Mouse (Mus musculus) megakaryocyte, embryonic 14.5 days (primary cell): Measurements from ENCODE around the gene Ptcd1. TPM values are rescaled to one million over a fixed set of nuclear protein-coding genes. Genes with fewer than 3 reads are reported as not detected.
A peak's percentile ranks its signal among the peaks of the same experiment; 100 is the strongest.

Experiments used
- H3K27me3 ChIP-seq: replicated peaks from 2 replicates; pipeline ENCODE3; 2012; ENCODE audit warnings: inconsistent platforms
- H3K36me3 ChIP-seq: replicated peaks from 2 replicates; pipeline ENCODE3; 2012; ENCODE audit warnings: low read length, inconsistent platforms, mixed read lengths
- H3K4me1 ChIP-seq: 2 replicates; pipeline ENCODE4 v1.6.1; 2012; ENCODE audit warnings: inconsistent platforms
- H3K4me3 ChIP-seq: replicated peaks from 2 replicates; pipeline ENCODE3; 2012; ENCODE audit warnings: moderate library complexity, mild to moderate bottlenecking, inconsistent platforms
- H3K9me3 ChIP-seq: 2 replicates; pipeline ENCODE4 v1.6.1; 2012; ENCODE audit warnings: inconsistent platforms
- FLI1 ChIP-seq: IDR thresholded peaks from 2 replicates; pipeline ENCODE4 v1.6.1; 2012; ENCODE audit warnings: low read length, inconsistent platforms, mixed read lengths
- GATA1 ChIP-seq: IDR thresholded peaks from 3 replicates; pipeline ENCODE4 v1.6.1; 2012; ENCODE audit warnings: mixed read lengths, low read length, inconsistent platforms, borderline replicate concordance
- polyA plus RNA-seq: library from polyadenylated mRNA; stranded (reverse); fragments of >175 nt; gene quantifications from 2 replicates; pipeline ENCODE4 v1.2.3, GENCODE M21; 2012; ENCODE audit warnings: low replicate concordance; ENCODE audit not compliant: insufficient read depth

The Ptcd1 gene
- polyA plus RNA-seq, 1 experiment, result 9.4 TPM

- Histone ChIP-seq H3K4me3 (no peak overlapping the region), H3K27me3 (no peaks in the 10 kb centered on the region), H3K36me3 (peaks cover 32% of the 10 kb centered on the region), H3K9me3 (no peaks in the 10 kb centered on the region), H3K4me1 (peaks cover 42% of the 10 kb centered on the region)
- TF ChIP-seq GATA1, result no peak
- TF ChIP-seq FLI1, result no peak
Observed at GRCm38 (mm10) chr5:145202446-145202845, 35.5 kb upstream of the Ptcd1 start.

GRCm38 (mm10) chr5:145201321-145201991 lies 34.5 kb upstream of the Ptcd1 start, which contains the start of gene Zkscan14:
Zkscan14 (minus strand) TSS chr5:145201868.
- TF ChIP-seq FLI1 (no peak), GATA1 (no peak)
- H3K36me3 ChIP-seq, result peaks cover 30% of the 10 kb centered on the region
- H3K4me3 ChIP-seq, result peak within 1 kb of the TSS; percentile 92
- peaks cover 42% of the 10 kb centered on the region for H3K4me1 ChIP-seq
- no peaks in the 10 kb centered on the region for H3K9me3 ChIP-seq
- H3K27me3 ChIP-seq, result no peaks in the 10 kb centered on the region

GRCm38 (mm10) chr5:145200387-145200786 lies 33.5 kb upstream of the Ptcd1 start:
- TF ChIP-seq FLI1 (no peak), GATA1 (no peak)
- Histone ChIP-seq H3K27me3 (no peaks in the 10 kb centered on the region), H3K4me3 (peak overlapping the region; percentile 92), H3K4me1 (peaks cover 35% of the 10 kb centered on the region), H3K9me3 (no peaks in the 10 kb centered on the region), H3K36me3 (peaks cover 41% of the 10 kb centered on the region)

GRCm38 (mm10) chr5:145191962-145192361 lies 25.1 kb upstream of the Ptcd1 start, which contains the start of gene Atp5j2:
Atp5j2 (minus strand) TSS chr5:145192062.
- Histone ChIP-seq H3K36me3 (peaks cover 56% of the 10 kb centered on the region), H3K4me3 (peak within 1 kb of the TSS; percentile 96), H3K9me3 (no peaks in the 10 kb centered on the region), H3K4me1 (peaks cover 41% of the 10 kb centered on the region), H3K27me3 (no peaks in the 10 kb centered on the region)
- no peak for TF ChIP-seq GATA1
- TF ChIP-seq FLI1, result no peak

GRCm38 (mm10) chr5:145190875-145191798 lies 24.2 kb upstream of the Ptcd1 start:
- H3K4me1 ChIP-seq, result peaks cover 48% of the 10 kb centered on the region
- H3K4me3 ChIP-seq, result peak overlapping the region; percentile 96
- peaks cover 58% of the 10 kb centered on the region for H3K36me3 ChIP-seq
- H3K9me3 ChIP-seq, result no peaks in the 10 kb centered on the region
- H3K27me3 ChIP-seq, result no peaks in the 10 kb centered on the region
- TF ChIP-seq FLI1 (no peak), GATA1 (no peak)

GRCm38 (mm10) chr5:145190373-145190772 lies 23.5 kb upstream of the Ptcd1 start:
- Histone ChIP-seq H3K4me1 (peaks cover 51% of the 10 kb centered on the region), H3K36me3 (peaks cover 58% of the 10 kb centered on the region)
- TF ChIP-seq GATA1 (no peak), FLI1 (no peak)

GRCm38 (mm10) chr5:145189416-145189815 lies 22.5 kb upstream of the Ptcd1 start:
- no peak for TF ChIP-seq FLI1
- TF ChIP-seq GATA1, result no peak
- H3K9me3 ChIP-seq, result no peaks in the 10 kb centered on the region
- no peak overlapping the region for H3K4me3 ChIP-seq
- peaks cover 52% of the 10 kb centered on the region for H3K4me1 ChIP-seq
- peaks cover 56% of the 10 kb centered on the region for H3K36me3 ChIP-seq
- no peaks in the 10 kb centered on the region for H3K27me3 ChIP-seq

More at GRCm38 (mm10) chr5:145190373-145190772, 23.5 kb upstream of the Ptcd1 start:
- Histone ChIP-seq H3K27me3 (no peaks in the 10 kb centered on the region), H3K4me3 (peak overlapping the region; percentile 96), H3K9me3 (no peaks in the 10 kb centered on the region)

- no peak overlapping the region for H3K4me3 ChIP-seq
- H3K4me1 ChIP-seq, result peaks cover 42% of the 10 kb centered on the region
- TF ChIP-seq FLI1 (no peak), GATA1 (no peak)
- H3K27me3 ChIP-seq, result no peaks in the 10 kb centered on the region
- peaks cover 84% of the 10 kb centered on the region for H3K36me3 ChIP-seq
- no peaks in the 10 kb centered on the region for H3K9me3 ChIP-seq
Observed at GRCm38 (mm10) chr5:145185244-145185643, 18.3 kb upstream of the Ptcd1 start.

GRCm38 (mm10) chr5:145178461-145178980 lies 11.6 kb upstream of the Ptcd1 start:
- no peaks in the 10 kb centered on the region for H3K9me3 ChIP-seq
- 0 out of 2 replicates have a peak, but pooled peaks cover 4% of the 10 kb centered on the region for H3K4me1 ChIP-seq
- no peak overlapping the region for H3K4me3 ChIP-seq
- H3K36me3 ChIP-seq, result peaks cover 100% of the 10 kb centered on the region
- H3K27me3 ChIP-seq, result no peaks in the 10 kb centered on the region
- TF ChIP-seq FLI1 (no peak), GATA1 (no peak)
